Mouse (Mus musculus): ENCODE data around the gene Ccdc88a.

DNA sequence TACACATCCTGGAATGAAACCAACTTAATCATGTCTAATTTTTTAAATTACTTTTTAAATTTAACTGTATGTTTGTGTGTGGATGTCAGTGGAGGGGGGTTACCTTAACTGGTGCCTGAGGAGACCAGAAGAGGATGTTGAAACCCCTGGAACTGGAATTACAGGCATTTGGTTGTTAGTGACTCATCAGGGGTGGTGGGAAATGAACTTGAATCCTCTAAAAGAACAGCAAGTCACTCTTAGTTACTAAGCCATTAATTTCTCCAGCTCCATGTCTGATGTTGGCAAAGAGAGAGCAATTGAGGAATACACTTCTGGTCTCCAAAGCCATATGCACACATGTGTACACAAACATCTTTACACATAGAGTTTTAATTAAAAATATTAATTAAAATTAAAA, 101.2 kb downstream of the Ccdc88a start:
- TF ChIP-seq CTCF (IDR thresholded peaks at IDR 0.05; ENCODE audit: low read depth, low read length): no peak
- TF ChIP-seq EP300 (IDR thresholded peaks at IDR 0.05; ENCODE audit: insufficient read depth, low read depth, low read length): no peak
- TF ChIP-seq POLR2A (IDR thresholded peaks at IDR 0.05; ENCODE audit: insufficient read depth, low read length): no peak

Data from ES-Bruce4 (cell line).